Mouse (Mus musculus) hindbrain, embryonic 13.5 days (tissue): ENCODE results near the gene Rp9. TPM values are rescaled to one million over a fixed set of nuclear protein-coding genes. Genes with fewer than 3 reads are reported as not detected.
A peak's percentile ranks its signal among the peaks of the same experiment; 100 is the strongest.
"Not testable (repeated sequence)": the region's sequence is repeated elsewhere in the genome, so short reads cannot be mapped to it uniquely, and the experiment has no call there.

Experiments used
- ATAC-seq: fragments of 200-750 bp; cut with Nextera tagmentation; 2 replicates; pipeline ENCODE4 v1.8.0; 2017; ENCODE audit warnings: moderate TSS enrichment; ENCODE audit not compliant: low FRiP score
- H3K27ac ChIP-seq: fragments of 300-500 bp; sonication (generic); 2 replicates; pipeline ENCODE4 v1.5.1; 2015; ENCODE audit warnings: inconsistent platforms, mild to moderate bottlenecking, moderate library complexity
- H3K27me3 ChIP-seq: fragments of 300-500 bp; sonication (generic); 2 replicates; pipeline ENCODE4 v1.6.1; 2015; ENCODE audit warnings: mild to moderate bottlenecking, inconsistent platforms
- H3K36me3 ChIP-seq: fragments of 300-500 bp; sonication (generic); 2 replicates; pipeline ENCODE4 v1.6.1; 2015; ENCODE audit warnings: mild to moderate bottlenecking, inconsistent platforms
- H3K4me1 ChIP-seq: fragments of 300-500 bp; sonication (generic); replicated peaks from 2 replicates; pipeline ENCODE4 v1.6.1; 2015; ENCODE audit warnings: inconsistent platforms
- H3K4me2 ChIP-seq: fragments of 300-500 bp; sonication (generic); 2 replicates; pipeline ENCODE4 v1.6.1; 2015; ENCODE audit warnings: inconsistent platforms, mild to moderate bottlenecking, moderate library complexity
- H3K4me3 ChIP-seq: fragments of 300-500 bp; sonication (generic); 2 replicates; pipeline ENCODE4 v1.5.1; 2015; ENCODE audit warnings: mild to moderate bottlenecking, inconsistent platforms
- H3K9ac ChIP-seq: fragments of 300-500 bp; sonication (generic); 2 replicates; pipeline ENCODE4 v1.6.1; 2015; ENCODE audit warnings: mild to moderate bottlenecking, inconsistent platforms
- H3K9me3 ChIP-seq: fragments of 300-500 bp; sonication (generic); 2 replicates; pipeline ENCODE4 v1.6.1; 2016; ENCODE audit warnings: inconsistent platforms
- WGBS: fragments of 180-500 bp; shearing (Covaris S2); methylation state at CpG from one replicate; pipeline ENCODE4 v1.1.7; 2015; 5-methylcytosine and 5-hydroxymethylcytosine counted together
- polyA plus RNA-seq: library from polyadenylated mRNA; unstranded; fragments of >200 nt; fragmentation: Nextera tagmentation; extraction: Ambion mirVana; gene quantifications from 2 replicates; pipeline ENCODE4 v1.2.1, GENCODE M21; 2015

The Rp9 gene
- polyA plus RNA-seq, 1 experiment from 2014 or later, result 59.2 TPM

- 38% methylated on average over 4 of the region's 4 CpGs for WGBS
Observed at GRCm38 (mm10) chr9:22408344-22408743, 61.2 kb downstream of the Rp9 start.

DNA sequence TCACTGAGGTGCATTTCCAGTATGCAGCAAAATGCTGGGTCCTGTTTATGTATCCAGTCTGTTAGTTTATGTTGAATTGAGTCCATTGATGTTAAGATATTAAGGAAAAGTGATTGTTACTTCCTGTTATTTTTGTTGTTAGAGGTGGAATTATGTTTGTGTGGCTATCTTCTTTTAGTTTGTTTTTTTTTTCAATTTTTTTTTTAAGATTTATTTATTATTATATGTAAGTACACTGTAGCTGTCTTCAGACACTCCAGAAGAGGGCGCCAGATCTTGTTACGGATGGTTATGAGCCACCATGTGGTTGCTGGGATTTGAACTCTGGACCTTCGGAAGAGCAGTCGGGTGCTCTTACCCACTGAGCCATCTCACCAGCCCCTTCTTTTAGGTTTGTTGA lies 61.9 kb downstream of the Rp9 start:
- H3K27ac ChIP-seq, H3K9me3 ChIP-seq, H3K9ac ChIP-seq, H3K4me2 ChIP-seq, ATAC-seq, H3K4me1 ChIP-seq, H3K27me3 ChIP-seq, H3K36me3 ChIP-seq, H3K4me3 ChIP-seq: not testable (repeated sequence)
- WGBS, result 79% methylated on average over 4 of the region's 4 CpGs

More at GRCm38 (mm10) chr9:22408344-22408743, 61.2 kb downstream of the Rp9 start:
- H3K4me3 ChIP-seq, H3K9me3 ChIP-seq, H3K27me3 ChIP-seq, H3K4me1 ChIP-seq, H3K4me2 ChIP-seq, ATAC-seq, H3K27ac ChIP-seq, H3K9ac ChIP-seq, H3K36me3 ChIP-seq: not testable (repeated sequence)

DNA sequence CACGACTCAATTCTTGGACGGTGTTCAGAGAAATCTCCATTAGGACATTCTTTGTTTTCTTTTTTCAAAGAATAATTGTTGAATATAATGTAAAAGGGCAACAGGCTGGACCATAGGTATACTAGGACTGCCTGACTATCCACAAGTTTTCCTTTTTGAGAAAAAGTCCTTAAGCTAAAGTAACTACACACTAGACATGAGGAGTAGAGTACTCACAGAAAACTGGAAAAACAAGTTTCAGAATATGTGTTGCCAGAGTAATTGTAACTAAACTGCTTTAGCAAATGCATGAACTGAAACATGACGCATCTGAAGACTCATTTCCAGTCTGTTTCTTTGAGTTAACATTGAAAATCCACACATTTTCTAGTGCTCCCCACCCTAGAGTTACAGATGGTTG lies 64.1 kb downstream of the Rp9 start:
- no peak overlapping the region for H3K4me2 ChIP-seq
- ATAC-seq, result no peak

GRCm38 (mm10) chr9:22403501-22403900 lies 66.0 kb downstream of the Rp9 start:
- H3K27me3 ChIP-seq, H3K27ac ChIP-seq, ATAC-seq, H3K36me3 ChIP-seq, H3K4me2 ChIP-seq, H3K4me3 ChIP-seq, H3K9me3 ChIP-seq, H3K9ac ChIP-seq, H3K4me1 ChIP-seq: not testable (repeated sequence)
- WGBS, result 63% methylated on average over 2 of the region's 2 CpGs

More for the DNA sequence above, 64.1 kb downstream of the Rp9 start:
- H3K27ac ChIP-seq, result no peak overlapping the region
- no peak overlapping the region for H3K4me3 ChIP-seq
- no peaks in the 10 kb centered on the region for H3K27me3 ChIP-seq
- WGBS, result 89% methylated on average over 3 of the region's 3 CpGs
- H3K9me3 ChIP-seq, result no peaks in the 10 kb centered on the region
- H3K9ac ChIP-seq, result no peak overlapping the region
- no peaks in the 10 kb centered on the region for H3K36me3 ChIP-seq
- no peaks in the 10 kb centered on the region for H3K4me1 ChIP-seq

- H3K4me1 ChIP-seq, result no peaks in the 10 kb centered on the region
- 86% methylated on average over 3 of the region's 3 CpGs for WGBS
- H3K27me3 ChIP-seq, result no peaks in the 10 kb centered on the region
- H3K4me2 ChIP-seq, result no peak overlapping the region
- no peaks in the 10 kb centered on the region for H3K9me3 ChIP-seq
- H3K36me3 ChIP-seq, result no peaks in the 10 kb centered on the region
- H3K9ac ChIP-seq, result no peak overlapping the region
- H3K27ac ChIP-seq, result no peak overlapping the region
- H3K4me3 ChIP-seq, result no peak overlapping the region
- no peak for ATAC-seq
Observed at GRCm38 (mm10) chr9:22402976-22403375, 66.6 kb downstream of the Rp9 start.

GRCm38 (mm10) chr9:22402001-22402400 lies 67.5 kb downstream of the Rp9 start:
- H3K27me3 ChIP-seq, result no peaks in the 10 kb centered on the region
- H3K4me2 ChIP-seq, result no peak overlapping the region
- no peaks in the 10 kb centered on the region for H3K4me1 ChIP-seq
- H3K27ac ChIP-seq, result no peak overlapping the region
- ATAC-seq, result no peak
- H3K9me3 ChIP-seq, result no peaks in the 10 kb centered on the region
- no peak overlapping the region for H3K9ac ChIP-seq
- no peaks in the 10 kb centered on the region for H3K36me3 ChIP-seq
- 90% methylated on average over 6 of the region's 6 CpGs for WGBS
- H3K4me3 ChIP-seq, result no peak overlapping the region

DNA sequence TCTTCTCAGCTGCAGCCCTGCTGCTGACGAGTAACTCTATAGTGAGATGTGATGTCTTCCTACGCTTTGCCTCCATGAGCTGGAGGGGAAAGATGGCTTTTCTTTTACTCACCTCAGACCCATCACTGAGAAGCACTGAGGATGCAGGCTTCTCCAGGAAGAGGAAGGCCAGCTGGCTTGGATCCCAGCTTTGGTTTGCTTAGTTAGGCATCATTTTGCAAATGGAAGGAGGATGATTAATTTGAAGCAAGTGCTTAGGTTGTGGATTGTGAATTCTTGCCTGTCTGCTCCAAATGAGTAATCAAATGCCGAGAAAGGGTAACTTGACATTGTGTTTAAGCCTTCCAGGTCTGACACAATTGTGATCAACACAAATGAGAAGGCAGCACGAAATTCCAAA lies 70.5 kb downstream of the Rp9 start:
- Histone ChIP-seq H3K27ac (no peak overlapping the region), H3K27me3 (no peaks in the 10 kb centered on the region), H3K9me3 (no peaks in the 10 kb centered on the region), H3K4me1 (no peaks in the 10 kb centered on the region), H3K4me3 (no peak overlapping the region), H3K36me3 (no peaks in the 10 kb centered on the region), H3K4me2 (no peak overlapping the region), H3K9ac (no peak overlapping the region)
- 82% methylated on average over 4 of the region's 4 CpGs for WGBS
- ATAC-seq, result no peak

DNA sequence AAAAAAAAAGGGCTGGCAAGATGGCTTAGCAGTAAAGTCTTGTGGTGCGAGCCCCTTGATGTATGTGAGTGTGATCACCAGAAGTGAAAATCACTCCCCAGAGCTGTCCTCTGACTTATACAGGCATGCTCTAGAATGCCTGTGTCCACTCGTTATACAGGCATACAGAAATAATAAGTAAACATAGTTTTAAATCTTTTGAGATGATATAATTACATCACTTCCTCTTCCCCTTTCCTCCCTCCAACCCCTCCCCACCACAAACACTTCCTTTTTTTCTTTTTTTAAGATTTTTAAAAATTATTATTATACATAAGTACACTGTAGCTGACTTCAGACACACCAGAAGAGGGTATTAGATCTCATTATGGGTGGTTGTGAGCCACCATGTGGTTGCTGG lies 74.8 kb downstream of the Rp9 start:
- Histone ChIP-seq H3K27ac (no peak overlapping the region), H3K27me3 (no peaks in the 10 kb centered on the region), H3K9me3 (no peaks in the 10 kb centered on the region), H3K36me3 (no peaks in the 10 kb centered on the region), H3K4me2 (no peak overlapping the region), H3K4me1 (peaks cover under 1% of the 10 kb centered on the region; the same call in 1 of the 2 replicates), H3K9ac (no peak overlapping the region), H3K4me3 (no peak overlapping the region)
- WGBS, result 85% methylated on average over 2 of the region's 2 CpGs
- no peak for ATAC-seq

GRCm38 (mm10) chr9:22390390-22390789 lies 79.2 kb downstream of the Rp9 start:
- no peak overlapping the region for H3K9ac ChIP-seq
- no peaks in the 10 kb centered on the region for H3K36me3 ChIP-seq
- peaks cover 15% of the 10 kb centered on the region for H3K4me1 ChIP-seq
- H3K9me3 ChIP-seq, result no peaks in the 10 kb centered on the region
- no peak for ATAC-seq
- H3K4me2 ChIP-seq, result no peak overlapping the region
- 96% methylated on average over 5 of the region's 5 CpGs for WGBS
- no peak overlapping the region for H3K4me3 ChIP-seq
- no peak overlapping the region for H3K27ac ChIP-seq
- H3K27me3 ChIP-seq, result no peaks in the 10 kb centered on the region

DNA sequence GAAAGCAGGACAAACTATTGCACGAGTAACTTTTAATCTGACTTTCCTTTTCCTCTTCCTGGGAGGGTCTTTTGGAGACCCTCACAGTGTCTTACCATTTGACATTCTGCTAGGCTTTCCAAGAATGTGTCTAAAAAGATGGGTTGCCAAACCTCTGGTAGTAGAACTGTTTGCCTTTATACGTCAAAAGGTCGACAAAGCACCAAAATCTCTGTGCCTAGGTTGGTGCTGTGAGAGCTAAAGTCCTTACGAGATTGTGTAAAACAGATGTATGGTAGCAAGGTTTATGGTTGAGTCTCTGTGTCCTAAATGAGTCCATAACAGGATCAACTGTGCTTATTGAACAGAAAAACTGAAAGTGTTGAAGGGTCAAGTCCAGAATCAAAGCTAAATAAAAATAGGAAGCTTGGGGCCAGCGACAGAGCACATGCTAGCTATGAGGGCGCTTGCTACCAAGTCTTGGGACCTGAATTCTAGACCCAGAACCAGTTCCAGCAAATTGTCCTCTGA lies 79.8 kb downstream of the Rp9 start:
- H3K4me1 ChIP-seq, result peaks cover 15% of the 10 kb centered on the region
- H3K27ac ChIP-seq, result peak overlapping the region; percentile 89; the same call in 1 of the 2 replicates
- WGBS, result 71% methylated on average over 6 of the region's 6 CpGs
- H3K4me3 ChIP-seq, result peak overlapping the region; percentile 75
- H3K9me3 ChIP-seq, result no peaks in the 10 kb centered on the region
- no peaks in the 10 kb centered on the region for H3K27me3 ChIP-seq
- H3K4me2 ChIP-seq, result peak overlapping the region; percentile 96
- H3K36me3 ChIP-seq, result no peaks in the 10 kb centered on the region
- 0 out of 2 replicates have a peak overlapping the region, but pooled peaks have one; percentile 84 for H3K9ac ChIP-seq
- no peak for ATAC-seq

- Histone ChIP-seq H3K27me3 (no peaks in the 10 kb centered on the region), H3K9me3 (no peaks in the 10 kb centered on the region), H3K36me3 (no peaks in the 10 kb centered on the region), H3K4me1 (peaks cover 15% of the 10 kb centered on the region), H3K9ac (peak within 1 kb of the TSS; percentile 84), H3K27ac (peak within 1 kb of the TSS; percentile 89), H3K4me2 (peak within 1 kb of the TSS; percentile 96), H3K4me3 (peak within 1 kb of the TSS; percentile 75)
- ATAC-seq, result peak; percentile 96
- WGBS, result under 1% methylated on average over 44 of the region's 44 CpGs
Observed at GRCm38 (mm10) chr9:22389021-22389476, 80.5 kb downstream of the Rp9 start, which contains the start of gene Anln. TSS of gene Anln (minus strand) at chr9:22389188.

GRCm38 (mm10) chr9:22388401-22388980 lies 81.1 kb downstream of the Rp9 start:
- no peaks in the 10 kb centered on the region for H3K9me3 ChIP-seq
- H3K4me2 ChIP-seq, result peak overlapping the region; percentile 96
- H3K9ac ChIP-seq, result peak overlapping the region; percentile 84
- WGBS, result under 1% methylated on average over 37 of the region's 41 CpGs
- peak overlapping the region; percentile 89 for H3K27ac ChIP-seq
- no peaks in the 10 kb centered on the region for H3K27me3 ChIP-seq
- H3K36me3 ChIP-seq, result no peaks in the 10 kb centered on the region
- ATAC-seq, result peak; percentile 82
- peaks cover 15% of the 10 kb centered on the region for H3K4me1 ChIP-seq
- peak overlapping the region; percentile 75 for H3K4me3 ChIP-seq

GRCm38 (mm10) chr9:22387901-22388300 lies 81.6 kb downstream of the Rp9 start:
- ATAC-seq, result no peak
- Histone ChIP-seq H3K9ac (peak overlapping the region; percentile 84; the same call in 1 of the 2 replicates), H3K27ac (no peak overlapping the region), H3K27me3 (no peaks in the 10 kb centered on the region), H3K4me1 (peaks cover 15% of the 10 kb centered on the region), H3K36me3 (no peaks in the 10 kb centered on the region), H3K4me2 (peak overlapping the region; percentile 96), H3K9me3 (no peaks in the 10 kb centered on the region), H3K4me3 (peak overlapping the region; percentile 75)
- WGBS, result 22% methylated on average over 6 of the region's 6 CpGs
